Mouse (Mus musculus) c-Kit-positive CD71-positive TER-119-negative erythroid progenitor cells, embryonic 14.5 days (primary cell): Measurements from ENCODE around the gene Ptpn14.
"Not testable (repeated sequence)": the region's sequence is repeated elsewhere in the genome, so short reads cannot be mapped to it uniquely, and the experiment has no call there.

Experiments used
- DNase-seq: peaks from one replicate; pipeline ENCODE4 v3.0.0-alpha.2; 2013; ENCODE audit warnings: low read depth

Gene Ptpn14

GRCm38 (mm10) chr1:189727884-189728783 lies at the start of gene Ptpn14:
TSS of gene Ptpn14 (plus strand) at chr1:189728268.
- no peak for DNase-seq

- DNase-seq = no peak
Observed at GRCm38 (mm10) chr1:189679555-189679954, 48.5 kb upstream of the Ptpn14 start.

GRCm38 (mm10) chr1:189684786-189685415 lies 43.2 kb upstream of the Ptpn14 start:
- no peak for DNase-seq

GRCm38 (mm10) chr1:189686025-189686424 lies 42.0 kb upstream of the Ptpn14 start:
- DNase-seq = no peak

- peak; percentile 97 for DNase-seq
Observed at GRCm38 (mm10) chr1:189687654-189688387, 40.2 kb upstream of the Ptpn14 start, which contains the start of gene Cenpf. TSS of gene Cenpf (minus strand) at chr1:189688086.

- DNase-seq = no peak
Observed at GRCm38 (mm10) chr1:189688388-189688750, 39.7 kb upstream of the Ptpn14 start.

- no peak for DNase-seq
Observed at GRCm38 (mm10) chr1:189689050-189689833, 38.8 kb upstream of the Ptpn14 start.

GRCm38 (mm10) chr1:189692442-189692841 lies 35.6 kb upstream of the Ptpn14 start:
- not testable (repeated sequence) for DNase-seq

GRCm38 (mm10) chr1:189694391-189694790 lies 33.7 kb upstream of the Ptpn14 start:
- no peak for DNase-seq

GRCm38 (mm10) chr1:189695321-189695720 lies 32.7 kb upstream of the Ptpn14 start:
- DNase-seq = no peak

GRCm38 (mm10) chr1:189698416-189698815 lies 29.7 kb upstream of the Ptpn14 start:
- no peak for DNase-seq

GRCm38 (mm10) chr1:189700186-189700585 lies 27.9 kb upstream of the Ptpn14 start:
- no peak for DNase-seq

GRCm38 (mm10) chr1:189700990-189701389 lies 27.1 kb upstream of the Ptpn14 start:
- peak; percentile 44 for DNase-seq

GRCm38 (mm10) chr1:189703156-189703555 lies 24.9 kb upstream of the Ptpn14 start:
- DNase-seq = no peak

- DNase-seq = no peak
Observed at GRCm38 (mm10) chr1:189703591-189703990, 24.5 kb upstream of the Ptpn14 start.

- DNase-seq = no peak
Observed at GRCm38 (mm10) chr1:189706040-189706645, 21.9 kb upstream of the Ptpn14 start.

- DNase-seq = no peak
Observed at GRCm38 (mm10) chr1:189707014-189707413, 21.1 kb upstream of the Ptpn14 start.

GRCm38 (mm10) chr1:189707419-189707818 lies 20.6 kb upstream of the Ptpn14 start:
- no peak for DNase-seq

GRCm38 (mm10) chr1:189709001-189709400 lies 19.1 kb upstream of the Ptpn14 start:
- no peak for DNase-seq

- DNase-seq = no peak
Observed at GRCm38 (mm10) chr1:189715915-189716797, 11.9 kb upstream of the Ptpn14 start.
